Mouse (Mus musculus): ENCODE measurements at regions not wholly inside any gene's neighbourhood (a gene's known extent, or its start where the extent isn't known, plus 50 kb on each side); places are given as distances from the start of the nearest gene placed in this dataset.

- peaks cover 51% of the 10 kb centered on the region for H3K4me1 ChIP-seq
These were observed 88.6 kb downstream of the Irs2 start for GRCm38 (mm10) chr8:10919620-10920019.

GRCm38 (mm10) chr8:10918403-10919035 lies 89.7 kb downstream of the Irs2 start:
- H3K27ac ChIP-seq: no peak overlapping the region
- no peaks in the 10 kb centered on the region for H3K9me3 ChIP-seq
- 82% methylated on average over 5 of the region's 5 CpGs for WGBS
- H3K27me3 ChIP-seq (ENCODE audit: insufficient read depth, poor library complexity, severe bottlenecking): no peaks in the 10 kb centered on the region
- H3K4me3 ChIP-seq: no peak overlapping the region
- no peak for DNase-seq (ENCODE audit: low spot score)
- no peaks in the 10 kb centered on the region for H3K36me3 ChIP-seq
- H3K4me1 ChIP-seq: peaks cover 40% of the 10 kb centered on the region

More at GRCm38 (mm10) chr8:10919620-10920019, 88.6 kb downstream of the Irs2 start:
- H3K36me3 ChIP-seq: no peaks in the 10 kb centered on the region
- H3K27ac ChIP-seq: peak overlapping the region; percentile 91
- no peaks in the 10 kb centered on the region for H3K27me3 ChIP-seq (ENCODE audit: insufficient read depth, poor library complexity, severe bottlenecking)
- no peak for DNase-seq (ENCODE audit: low spot score)
- no peak overlapping the region for H3K4me3 ChIP-seq
- 81% methylated on average over 5 of the region's 5 CpGs for WGBS
- no peaks in the 10 kb centered on the region for H3K9me3 ChIP-seq

- Histone ChIP-seq H3K27ac (no peak overlapping the region), H3K36me3 (no peaks in the 10 kb centered on the region), H3K27me3 (ENCODE audit: insufficient read depth, poor library complexity, severe bottlenecking) (peaks cover 6% of the 10 kb centered on the region; the same call in 1 of the 2 replicates)
These were observed 93.6 kb downstream of the Irs2 start for GRCm38 (mm10) chr8:10914616-10915015.

GRCm38 (mm10) chr8:10912436-10912835 lies 95.8 kb downstream of the Irs2 start:
- Histone ChIP-seq H3K4me1 (peaks cover 19% of the 10 kb centered on the region), H3K36me3 (no peaks in the 10 kb centered on the region), H3K27me3 (ENCODE audit: insufficient read depth, poor library complexity, severe bottlenecking) (peaks cover 6% of the 10 kb centered on the region; the same call in 1 of the 2 replicates), H3K9me3 (no peaks in the 10 kb centered on the region), H3K4me3 (no peak overlapping the region), H3K27ac (0 out of 2 replicates have a peak overlapping the region, but pooled peaks have one; percentile 31)
- 61% methylated on average over 2 of the region's 2 CpGs for whole genome bisulfite sequencing
- no peak for DNase-seq (ENCODE audit: low spot score)

More at GRCm38 (mm10) chr8:10914616-10915015, 93.6 kb downstream of the Irs2 start:
- Histone ChIP-seq H3K4me3 (no peak overlapping the region), H3K4me1 (peaks cover 19% of the 10 kb centered on the region), H3K9me3 (no peaks in the 10 kb centered on the region)
- no peak for DNase-seq (ENCODE audit: low spot score)
- WGBS: 78% methylated on average over 8 of the region's 8 CpGs

GRCm38 (mm10) chr8:10911371-10911770 lies 96.9 kb downstream of the Irs2 start:
- no peak overlapping the region for H3K4me3 ChIP-seq
- 85% methylated on average over 4 of the region's 4 CpGs for WGBS
- peaks cover 19% of the 10 kb centered on the region for H3K4me1 ChIP-seq
- H3K27ac ChIP-seq: 0 out of 2 replicates have a peak overlapping the region, but pooled peaks have one; percentile 44
- peaks cover 6% of the 10 kb centered on the region; the same call in 1 of the 2 replicates for H3K27me3 ChIP-seq (ENCODE audit: insufficient read depth, poor library complexity, severe bottlenecking)
- DNase-seq (ENCODE audit: low spot score): no peak
- H3K36me3 ChIP-seq: no peaks in the 10 kb centered on the region
- no peaks in the 10 kb centered on the region for H3K9me3 ChIP-seq

GRCm38 (mm10) chr8:10910954-10911353 lies 97.3 kb downstream of the Irs2 start:
- Histone ChIP-seq H3K4me1 (peaks cover 19% of the 10 kb centered on the region), H3K4me3 (no peak overlapping the region), H3K36me3 (no peaks in the 10 kb centered on the region), H3K27ac (0 out of 2 replicates have a peak overlapping the region, but pooled peaks have one; percentile 44), H3K9me3 (no peaks in the 10 kb centered on the region), H3K27me3 (ENCODE audit: insufficient read depth, poor library complexity, severe bottlenecking) (peaks cover 6% of the 10 kb centered on the region; the same call in 1 of the 2 replicates)
- no peak for DNase-seq (ENCODE audit: low spot score)
- 72% methylated on average over 6 of the region's 6 CpGs for WGBS

GRCm38 (mm10) chr8:10910244-10910872 lies 97.9 kb downstream of the Irs2 start:
- Histone ChIP-seq H3K27me3 (ENCODE audit: insufficient read depth, poor library complexity, severe bottlenecking) (peaks cover 6% of the 10 kb centered on the region; the same call in 1 of the 2 replicates), H3K9me3 (no peaks in the 10 kb centered on the region), H3K4me3 (no peak overlapping the region), H3K36me3 (no peaks in the 10 kb centered on the region), H3K4me1 (peaks cover 19% of the 10 kb centered on the region), H3K27ac (peak overlapping the region; percentile 11; the same call in 1 of the 2 replicates)
- no peak for DNase-seq (ENCODE audit: low spot score)
- WGBS: 27% methylated on average over 6 of the region's 6 CpGs

GRCm38 (mm10) chr8:10909155-10909554 lies 99.1 kb downstream of the Irs2 start:
- H3K4me3 ChIP-seq: no peak overlapping the region
- H3K36me3 ChIP-seq: no peaks in the 10 kb centered on the region
- WGBS: 79% methylated on average over 6 of the region's 6 CpGs
- no peaks in the 10 kb centered on the region for H3K9me3 ChIP-seq
- peaks cover 6% of the 10 kb centered on the region; the same call in 1 of the 2 replicates for H3K27me3 ChIP-seq (ENCODE audit: insufficient read depth, poor library complexity, severe bottlenecking)
- 0 out of 2 replicates have a peak overlapping the region, but pooled peaks have one; percentile 5 for H3K27ac ChIP-seq
- H3K4me1 ChIP-seq: peaks cover 21% of the 10 kb centered on the region
- DNase-seq (ENCODE audit: low spot score): no peak

- Histone ChIP-seq H3K36me3 (no peaks in the 10 kb centered on the region), H3K4me1 (peaks cover 28% of the 10 kb centered on the region), H3K9me3 (no peaks in the 10 kb centered on the region), H3K27me3 (ENCODE audit: insufficient read depth, poor library complexity, severe bottlenecking) (0 out of 2 replicates have a peak, but pooled peaks cover 8% of the 10 kb centered on the region), H3K27ac (no peak overlapping the region), H3K4me3 (no peak overlapping the region)
- WGBS: 76% methylated on average over 6 of the region's 6 CpGs
- no peak for DNase-seq (ENCODE audit: low spot score)
These were observed 101.9 kb downstream of the Irs2 start for GRCm38 (mm10) chr8:10906353-10906752.

GRCm38 (mm10) chr8:10905761-10906160 lies 102.5 kb downstream of the Irs2 start:
- H3K27me3 ChIP-seq (ENCODE audit: insufficient read depth, poor library complexity, severe bottlenecking): 0 out of 2 replicates have a peak, but pooled peaks cover 6% of the 10 kb centered on the region
- no peak for DNase-seq (ENCODE audit: low spot score)

GRCm38 (mm10) chr8:10903957-10904356 lies 104.3 kb downstream of the Irs2 start:
- no peak overlapping the region for H3K27ac ChIP-seq
- 70% methylated on average over 2 of the region's 2 CpGs for WGBS
- peaks cover 28% of the 10 kb centered on the region for H3K4me1 ChIP-seq
- DNase-seq (ENCODE audit: low spot score): no peak
- 0 out of 2 replicates have a peak, but pooled peaks cover 6% of the 10 kb centered on the region for H3K27me3 ChIP-seq (ENCODE audit: insufficient read depth, poor library complexity, severe bottlenecking)
- no peaks in the 10 kb centered on the region for H3K9me3 ChIP-seq
- H3K4me3 ChIP-seq: no peak overlapping the region
- no peaks in the 10 kb centered on the region for H3K36me3 ChIP-seq

More at GRCm38 (mm10) chr8:10905761-10906160, 102.5 kb downstream of the Irs2 start:
- WGBS: 89% methylated on average over 5 of the region's 5 CpGs
- Histone ChIP-seq H3K4me3 (no peak overlapping the region), H3K27ac (no peak overlapping the region), H3K9me3 (no peaks in the 10 kb centered on the region), H3K36me3 (no peaks in the 10 kb centered on the region), H3K4me1 (peaks cover 28% of the 10 kb centered on the region)

GRCm38 (mm10) chr8:10901954-10902353 lies 106.3 kb downstream of the Irs2 start:
- 0 out of 2 replicates have a peak, but pooled peaks cover 6% of the 10 kb centered on the region for H3K27me3 ChIP-seq (ENCODE audit: insufficient read depth, poor library complexity, severe bottlenecking)
- H3K4me3 ChIP-seq: no peak overlapping the region
- no peak for DNase-seq (ENCODE audit: low spot score)
- H3K36me3 ChIP-seq: no peaks in the 10 kb centered on the region
- WGBS: 86% methylated on average over 4 of the region's 4 CpGs
- no peak overlapping the region for H3K27ac ChIP-seq
- no peaks in the 10 kb centered on the region for H3K9me3 ChIP-seq
- peaks cover 48% of the 10 kb centered on the region for H3K4me1 ChIP-seq

GRCm38 (mm10) chr8:10901014-10901413 lies 107.2 kb downstream of the Irs2 start:
- 0 out of 2 replicates have a peak, but pooled peaks cover 6% of the 10 kb centered on the region for H3K27me3 ChIP-seq (ENCODE audit: insufficient read depth, poor library complexity, severe bottlenecking)
- WGBS: 55% methylated on average over 3 of the region's 3 CpGs
- H3K4me3 ChIP-seq: no peak overlapping the region
- H3K9me3 ChIP-seq: no peaks in the 10 kb centered on the region
- no peaks in the 10 kb centered on the region for H3K36me3 ChIP-seq
- peak overlapping the region; percentile 12; the same call in 1 of the 2 replicates for H3K27ac ChIP-seq
- peaks cover 53% of the 10 kb centered on the region for H3K4me1 ChIP-seq
- no peak for DNase-seq (ENCODE audit: low spot score)

All from heart, embryonic 10.5 days (tissue).